18 mouse cellular contexts compared by ENCODE assay signal in genomic region chr6:29940428-29940827, GRCm38 (mm10). TPM values are rescaled to one million over a fixed set of nuclear protein-coding genes. Genes with fewer than 3 reads are reported as not detected.
DNase-seq lines count a peak whose midpoint lies in the region; ATAC-seq and TF ChIP-seq lines count a peak whose summit lies in the region.
"Had no signal": no experiment of that assay in that cellular context is flagged by ENCODE, and none has a peak within 500 bp of the region (broad histone marks: within the 10 kb centered on the region; RNA-seq: fewer than 3 reads in every experiment).

No protein-coding gene starts in this region.

- WGBS in heart, embryonic 10.5 days, result 63% methylated on average over 4 of the region's 4 CpGs

- no peaks in the 10 kb centered on the region for H3K79me2 ChIP-seq in MEL (ENCODE audit: control insufficient read depth, insufficient read depth, low read length, poor library complexity)

- H3K27ac ChIP-seq in MEL (ENCODE audit: control insufficient read depth, low read depth, low read length), result no peak overlapping the region
- 0 out of 2 replicates have a peak overlapping the region, but pooled peaks have one; percentile 2 for H3K27ac ChIP-seq in heart, embryonic 10.5 days
- H3K27ac ChIP-seq: kidney, embryonic 15.5 days; lung, embryonic 15.5 days; neural tube, embryonic 15.5 days had no signal

- no peaks in the 10 kb centered on the region for H3K9me3 ChIP-seq in MEL (replicated peaks; ENCODE audit: insufficient read depth, low read length)
- no peaks in the 10 kb centered on the region for H3K9me3 ChIP-seq in heart, embryonic 10.5 days
- H3K9me3 ChIP-seq: kidney, embryonic 15.5 days; lung, embryonic 15.5 days; neural tube, embryonic 15.5 days had no signal

- peaks cover 0 to 5% of the 10 kb centered on the region in 2 experiments; a peak in 1 of 4 replicates for H3K4me1 ChIP-seq in MEL (ENCODE audit: control insufficient read depth in 1 of 2, insufficient read depth in 2 of 2, low read length in 2 of 2)
- H3K4me1 ChIP-seq in heart, embryonic 10.5 days, result no peaks in the 10 kb centered on the region
- H3K4me1 ChIP-seq: kidney, embryonic 15.5 days; lung, embryonic 15.5 days; neural tube, embryonic 15.5 days had no signal

- TF ChIP-seq POLR2A in MEL (IDR thresholded peaks at IDR 0.05; ENCODE audit: control insufficient read depth in 1 of 2, insufficient read depth in 1 of 2, low read depth in 1 of 2, low read length in 2 of 2, poor library complexity in 1 of 2), result no peak

- no peaks in the 10 kb centered on the region for H3K27me3 ChIP-seq in MEL (ENCODE audit: control insufficient read depth in 1 of 2, insufficient read depth in 2 of 2, low read length in 2 of 2)
- H3K27me3 ChIP-seq in heart, embryonic 10.5 days (ENCODE audit: insufficient read depth, poor library complexity, severe bottlenecking), result no peaks in the 10 kb centered on the region
- H3K27me3 ChIP-seq: kidney, embryonic 15.5 days; lung, embryonic 15.5 days; neural tube, embryonic 15.5 days had no signal

- DNase-seq in heart, adult 9 months (ENCODE audit: low spot score in 2 of 2), result peak; percentile 12 to 30
- no peak for DNase-seq in heart, postnatal 36 days
- peak; percentile 25 for DNase-seq in MEL (ENCODE audit: low read depth, low spot score)
- no peak for DNase-seq in heart, embryonic 10.5 days (ENCODE audit: low spot score)
- peak; percentile 55 for DNase-seq in heart, postnatal 4 days
- DNase-seq in adrenal gland, adult 8-10 months, result no peak
- DNase-seq in cerebellum, adult 11-12 months, result no peak
- DNase-seq: adrenal gland, postnatal 14 days; B cell, adult 2 months; cerebellum, adult 8-10 months; layer of hippocampus, adult 9-11 months; spleen, adult 18-20 months; thymus, postnatal 25 days had no signal

- H3K36me3 ChIP-seq in MEL (ENCODE audit: control insufficient read depth in 1 of 2, insufficient read depth in 2 of 2, low read length in 2 of 2), result peaks cover 0 to 5% of the 10 kb centered on the region in 2 experiments; a peak in 2 of 4 replicates
- H3K36me3 ChIP-seq in heart, embryonic 10.5 days, result peaks cover 42% of the 10 kb centered on the region
- H3K36me3 ChIP-seq: kidney, embryonic 15.5 days; lung, embryonic 15.5 days; neural tube, embryonic 15.5 days had no signal

- no peak for TF ChIP-seq RAD21 in MEL (IDR thresholded peaks at IDR 0.05; ENCODE audit: low read depth, low read length)

- no peak for TF ChIP-seq CTCF in MEL (IDR thresholded peaks at IDR 0.05 in 2 of 3, conservative IDR thresholded peaks at IDR 0.05 in 1 of 3; ENCODE audit: control insufficient read depth in 1 of 3, insufficient read depth in 1 of 3, low read depth in 2 of 3, low read length in 3 of 3, poor library complexity in 1 of 3, severe bottlenecking in 1 of 3)

- intact Hi-C loops in heart, postnatal 36 days (cut with DNase I), result no loop called here

- H3K9ac ChIP-seq in MEL (ENCODE audit: control insufficient read depth, low read depth, low read length, poor library complexity, severe bottlenecking), result no peak overlapping the region
- H3K9ac ChIP-seq: kidney, embryonic 15.5 days; lung, embryonic 15.5 days; neural tube, embryonic 15.5 days had no signal

- no peak for TF ChIP-seq EP300 in MEL (IDR thresholded peaks at IDR 0.05; ENCODE audit: low read depth in 1 of 2, low read length in 2 of 2)

- H3K4me3 ChIP-seq in MEL (ENCODE audit: control insufficient read depth in 1 of 2, insufficient read depth in 1 of 2, low read depth in 2 of 2, low read length in 2 of 2), result no peak overlapping the region
- no peak overlapping the region for H3K4me3 ChIP-seq in heart, embryonic 10.5 days
- H3K4me3 ChIP-seq: kidney, embryonic 15.5 days; lung, embryonic 15.5 days; neural tube, embryonic 15.5 days had no signal

- no peak for ATAC-seq in megakaryocyte, adult 5-6 weeks (ENCODE audit: poor library complexity, severe bottlenecking)
- ATAC-seq: inflammation-experienced regulatory T-cells, adult 6 months had no signal

TF ChIP-seq in MEL, 35 proteins besides CTCF, POLR2A, EP300 and RAD21:
- TF ChIP-seq MYB (IDR thresholded peaks at IDR 0.05; ENCODE audit: low read depth, low read length) (no peak), USF1 (IDR thresholded peaks at IDR 0.05; ENCODE audit: low read depth, low read length) (no peak), MXI1 (IDR thresholded peaks at IDR 0.05; ENCODE audit: low read depth, low read length) (no peak), MYC (IDR thresholded peaks at IDR 0.05; ENCODE audit: low read depth, low read length) (no peak), MEF2A (IDR thresholded peaks at IDR 0.05; ENCODE audit: extremely low read depth, insufficient replicate concordance, low read depth, low read length, poor library complexity, severe bottlenecking) (no peak), E2F4 (IDR thresholded peaks at IDR 0.05; ENCODE audit: borderline replicate concordance, low read depth, low read length) (no peak), TBP (IDR thresholded peaks at IDR 0.05; ENCODE audit: low read depth, low read length) (no peak), USF2 (IDR thresholded peaks at IDR 0.05; ENCODE audit: borderline replicate concordance in 1 of 2, insufficient read depth in 1 of 2, low read depth in 1 of 2, low read length in 2 of 2) (no peak), ETS1 (IDR thresholded peaks at IDR 0.05; ENCODE audit: low read depth, low read length) (no peak)

RNA-seq across cellular contexts. Expression of gene Strip2, which starts 23.6 kb away (rescaled TPM):
- total RNA-seq in heart, postnatal 36 days (2021), result 10 to 100 TPM; 50.0 to 53.1 TPM
- total RNA-seq in MEL (2012; rRNA removed), result 0.12 and 0.13 TPM in 2 replicates
- polyA plus RNA-seq in MEL (2012; ENCODE audit: insufficient read depth in 1 of 2, insufficient read length in 2 of 2, low read depth in 1 of 2, low replicate concordance in 2 of 2, missing spikeins in 1 of 2), result under 1 TPM in 1 of 2 experiments, not detected in 1; 0.39 TPM
- 7.3 and 19.5 TPM in 2 replicates for polyA plus RNA-seq in heart, embryonic 10.5 days (2016; fragmentation: Nextera tagmentation; extraction: Ambion mirVana)
- total RNA-seq in heart, postnatal 4 days (2021), result 10 to 100 TPM; 88.5 to 98.9 TPM
- total RNA-seq in adrenal gland, adult 8-10 months (2022), result 1 to 10 TPM; 1.2 to 2.0 (median 1.7) TPM
- total RNA-seq in megakaryocyte, adult 5-6 weeks (2015), result 0.33 and 0.71 TPM in 2 replicates
- 1.3 and 1.6 TPM in 2 replicates for total RNA-seq in megakaryocyte, adult 5-6 weeks (2017)

Comparison
In these comparisons a context has a peak if more than half of its experiments do, and no peak if none do; other contexts are left out.
1. DNase-seq: peak in heart, adult 9 months (2 of 2), MEL (single experiment) and heart, postnatal 4 days (single experiment); none in heart, postnatal 36 days (0 of 2), heart, embryonic 10.5 days (single experiment), adrenal gland, adult 8-10 months (single experiment) and cerebellum, adult 11-12 months (single experiment).
2. RNA of gene Strip2, which starts 23.6 kb away (total RNA-seq): 88.5 to 98.9 TPM in heart, postnatal 4 days and 50.0 to 53.1 TPM in heart, postnatal 36 days; 1.2 to 2.0 TPM in adrenal gland, adult 8-10 months, 0.33 to 1.6 TPM in megakaryocyte, adult 5-6 weeks and 0.12 to 0.13 TPM in MEL; every median in the first group is over 10 times any median in the second.